In genomic region chr11:50674390-50674789, GRCm38 (mm10) we compare ENCODE assay signal across 11 mouse cellular contexts.
A peak's percentile ranks its signal among the peaks of the same experiment; 100 is the strongest.
DNase-seq lines count a peak whose midpoint lies in the region; ATAC-seq lines count a peak whose summit lies in the region.
"Had no signal": no experiment of that assay in that cellular context is flagged by ENCODE, and none has a peak within 500 bp of the region (broad histone marks: within the 10 kb centered on the region; RNA-seq: fewer than 3 reads in every experiment).

No protein-coding gene starts in this region.

- intact Hi-C loops in left cerebral cortex, postnatal 25 days (cut with DNase I): no loop called here

- H3K9me3 ChIP-seq in limb, embryonic 10.5 days (replicated peaks): no peaks in the 10 kb centered on the region
- H3K9me3 ChIP-seq in forebrain, embryonic 10.5 days: no peaks in the 10 kb centered on the region
- H3K9me3 ChIP-seq: limb, embryonic 12.5 days had no signal

- no peaks in the 10 kb centered on the region for H3K27me3 ChIP-seq in limb, embryonic 10.5 days (ENCODE audit: low read depth, poor library complexity, severe bottlenecking)
- no peaks in the 10 kb centered on the region for H3K27me3 ChIP-seq in forebrain, embryonic 10.5 days (ENCODE audit: poor library complexity, severe bottlenecking)
- H3K27me3 ChIP-seq: limb, embryonic 12.5 days had no signal

- ATAC-seq in erythroid progenitor cell, adult 5-6 weeks (replicated peaks; ENCODE audit: low FRiP score, poor library complexity, severe bottlenecking): no peak

- H3K4me3 ChIP-seq in limb, embryonic 10.5 days: no peak overlapping the region
- H3K4me3 ChIP-seq in forebrain, embryonic 10.5 days: no peak overlapping the region
- H3K4me3 ChIP-seq: limb, embryonic 12.5 days had no signal

- DNase-seq in urinary bladder, postnatal 25 days (ENCODE audit: low spot score): peak; percentile 39
- no peak for DNase-seq in urinary bladder, adult 2 months (ENCODE audit: low spot score)
- DNase-seq in gastrocnemius, postnatal 10 days: peak; percentile 41
- DNase-seq in limb, embryonic 10.5 days (ENCODE audit: low spot score): no peak
- no peak for DNase-seq in left cerebral cortex, postnatal 25 days (ENCODE audit: low spot score in 2 of 2)
- DNase-seq in forebrain, embryonic 10.5 days (ENCODE audit: extremely low spot score, low spot score): no peak
- DNase-seq: kidney, postnatal 14 days had no signal

- no peaks in the 10 kb centered on the region for H3K36me3 ChIP-seq in limb, embryonic 10.5 days
- H3K36me3 ChIP-seq in forebrain, embryonic 10.5 days (replicated peaks): no peaks in the 10 kb centered on the region
- H3K36me3 ChIP-seq: G1E; limb, embryonic 12.5 days had no signal

- peak overlapping the region; percentile 30; the same call in 1 of the 2 replicates for H3K27ac ChIP-seq in limb, embryonic 10.5 days
- no peak overlapping the region for H3K27ac ChIP-seq in forebrain, embryonic 10.5 days
- H3K27ac ChIP-seq: hindbrain, embryonic 14.5 days; limb, embryonic 12.5 days had no signal

- peaks cover 6% of the 10 kb centered on the region for H3K4me1 ChIP-seq in limb, embryonic 10.5 days
- H3K4me1 ChIP-seq in forebrain, embryonic 10.5 days: peaks cover 7% of the 10 kb centered on the region; the same call in 1 of the 2 replicates

- 85% methylated on average over 9 of the region's 9 CpGs for WGBS in limb, embryonic 10.5 days
- 84% methylated on average over 9 of the region's 9 CpGs for WGBS in forebrain, embryonic 10.5 days

Comparison
In these comparisons a context has a peak if more than half of its experiments do, and no peak if none do; other contexts are left out.
1. DNase-seq: peak in urinary bladder, postnatal 25 days (single experiment) and gastrocnemius, postnatal 10 days (single experiment); none in urinary bladder, adult 2 months (single experiment), limb, embryonic 10.5 days (single experiment), left cerebral cortex, postnatal 25 days (0 of 2) and forebrain, embryonic 10.5 days (single experiment).